Mouse (Mus musculus): ENCODE data around the gene Syt2.

Syt2 gene

GRCm38 (mm10) chr1:134772821-134773220 lies 126.3 kb downstream of the Syt2 start:
- no peak for DNase-seq (ENCODE audit: low spot score in 2 of 2)

- DNase-seq (ENCODE audit: low spot score in 2 of 2), result no peak
Measured at GRCm38 (mm10) chr1:134773256-134773655, 126.8 kb downstream of the Syt2 start.

- no peak for DNase-seq (ENCODE audit: low spot score in 2 of 2)
Measured at GRCm38 (mm10) chr1:134774247-134774646, 127.8 kb downstream of the Syt2 start.

- DNase-seq (ENCODE audit: low spot score in 2 of 2), result no peak
Measured at GRCm38 (mm10) chr1:134774728-134775287, 128.3 kb downstream of the Syt2 start.

GRCm38 (mm10) chr1:134775631-134776030 lies 129.2 kb downstream of the Syt2 start:
- no peak for DNase-seq (ENCODE audit: low spot score in 2 of 2)

GRCm38 (mm10) chr1:134777201-134777885 lies 130.9 kb downstream of the Syt2 start:
- DNase-seq (ENCODE audit: low spot score in 2 of 2), result no peak

- no peak for DNase-seq (ENCODE audit: low spot score in 2 of 2)
Measured at GRCm38 (mm10) chr1:134777936-134778548, 131.6 kb downstream of the Syt2 start.

GRCm38 (mm10) chr1:134782797-134783196 lies 136.3 kb downstream of the Syt2 start:
- no peak for DNase-seq (ENCODE audit: low spot score in 2 of 2)

GRCm38 (mm10) chr1:134783958-134784357 lies 137.5 kb downstream of the Syt2 start:
- DNase-seq (ENCODE audit: low spot score in 2 of 2), result no peak

- no peak for DNase-seq (ENCODE audit: low spot score in 2 of 2)
Measured at GRCm38 (mm10) chr1:134784481-134784880, 138.0 kb downstream of the Syt2 start.

GRCm38 (mm10) chr1:134784911-134785310 lies 138.4 kb downstream of the Syt2 start:
- no peak for DNase-seq (ENCODE audit: low spot score in 2 of 2)

GRCm38 (mm10) chr1:134788096-134788495 lies 141.6 kb downstream of the Syt2 start:
- no peak for DNase-seq (ENCODE audit: low spot score in 2 of 2)

- no peak for DNase-seq (ENCODE audit: low spot score in 2 of 2)
Measured at GRCm38 (mm10) chr1:134790716-134791439, 144.4 kb downstream of the Syt2 start.

- DNase-seq (ENCODE audit: low spot score in 2 of 2), result no peak
Measured at GRCm38 (mm10) chr1:134791456-134791855, 145.0 kb downstream of the Syt2 start.

GRCm38 (mm10) chr1:134796076-134796475 lies 149.6 kb downstream of the Syt2 start:
- no peak for DNase-seq (ENCODE audit: low spot score in 2 of 2)

- no peak for DNase-seq (ENCODE audit: low spot score in 2 of 2)
Measured at GRCm38 (mm10) chr1:134796536-134796935, 150.1 kb downstream of the Syt2 start.

GRCm38 (mm10) chr1:134801758-134802157 lies 155.3 kb downstream of the Syt2 start:
- no peak for DNase-seq (ENCODE audit: low spot score in 2 of 2)

GRCm38 (mm10) chr1:134803286-134804117 lies 157.0 kb downstream of the Syt2 start:
- peak; percentile 59 to 72 for DNase-seq (ENCODE audit: low spot score in 2 of 2)

GRCm38 (mm10) chr1:134804373-134804772 lies 157.9 kb downstream of the Syt2 start:
- DNase-seq (ENCODE audit: low spot score in 2 of 2), result no peak

GRCm38 (mm10) chr1:134805471-134805870 lies 159.0 kb downstream of the Syt2 start:
- no peak for DNase-seq (ENCODE audit: low spot score in 2 of 2)
